In genomic region chr7:28641546-28641945, GRCm38 (mm10) we compare ENCODE assay signal across 23 mouse cellular contexts. TPM values are rescaled to one million over a fixed set of nuclear protein-coding genes. Genes with fewer than 3 reads are reported as not detected.
"Had no signal": no experiment of that assay in that cellular context is flagged by ENCODE, and none has a peak within 500 bp of the region (broad histone marks: within the 10 kb centered on the region; RNA-seq: fewer than 3 reads in every experiment).

No protein-coding gene starts in this region.

- H3K27ac ChIP-seq: limb, embryonic 15.5 days; liver, embryonic 12.5 days; liver, embryonic 14.5 days; macrophage; midbrain, embryonic 13.5 days; midbrain, embryonic 15.5 days; neural tube, embryonic 12.5 days had no signal

- H3K36me3 ChIP-seq: limb, embryonic 15.5 days; liver, embryonic 12.5 days; midbrain, embryonic 13.5 days; midbrain, embryonic 15.5 days; neural tube, embryonic 12.5 days had no signal

- H3K4me1 ChIP-seq: limb, embryonic 15.5 days; liver, embryonic 12.5 days; midbrain, embryonic 15.5 days; neural tube, embryonic 12.5 days had no signal

- DNase-seq: right cerebral cortex, postnatal 25 days; right cerebral cortex, postnatal 4 days; thymus, adult 18-20 months; thymus, postnatal 14 days; thymus, postnatal 36 days had no signal

- H3K4me3 ChIP-seq: limb, embryonic 15.5 days; liver, embryonic 12.5 days; midbrain, embryonic 13.5 days; midbrain, embryonic 15.5 days; neural tube, embryonic 12.5 days had no signal

- H3K9me3 ChIP-seq: limb, embryonic 15.5 days; liver, embryonic 12.5 days; megakaryocyte, embryonic 14.5 days; midbrain, embryonic 13.5 days; midbrain, embryonic 15.5 days; neural tube, embryonic 12.5 days had no signal

- H3K4me2 ChIP-seq: limb, embryonic 15.5 days; liver, embryonic 12.5 days; midbrain, embryonic 11.5 days; midbrain, embryonic 13.5 days; midbrain, embryonic 15.5 days; neural tube, embryonic 12.5 days had no signal

- H3K27me3 ChIP-seq: limb, embryonic 15.5 days; liver, embryonic 12.5 days; midbrain, embryonic 13.5 days; midbrain, embryonic 15.5 days; neural tube, embryonic 12.5 days had no signal

- ATAC-seq: liver, embryonic 12.5 days; midbrain, embryonic 13.5 days; midbrain, embryonic 15.5 days had no signal

- H3K9ac ChIP-seq: limb, embryonic 15.5 days; liver, embryonic 12.5 days; liver, embryonic 14.5 days; midbrain, embryonic 13.5 days; midbrain, embryonic 15.5 days; neural tube, embryonic 12.5 days had no signal

RNA-seq across cellular contexts. Expression of gene Acp7, which starts 10.4 kb away (rescaled TPM):
- total RNA-seq: liver, adult 2 months; megakaryocyte progenitor cell, adult 5-6 weeks; monocyte, adult 5-6 weeks; neutrophil, adult 5-6 weeks had no signal
- polyA plus RNA-seq: liver, adult 2 months; liver, embryonic 12.5 days; liver, embryonic 14.5 days; liver, embryonic 16.5 days; macrophage; midbrain, embryonic 11.5 days; midbrain, embryonic 13.5 days; neural tube, embryonic 12.5 days; neural tube, embryonic 14.5 days; small intestine, adult 2 months; stomach, embryonic 14.5 days; stomach, embryonic 16.5 days had no signal

RNA-seq across cellular contexts. Expression of gene Fbxo27, which starts 51.1 kb away (rescaled TPM):
- total RNA-seq: liver, adult 2 months; neutrophil, adult 5-6 weeks had no signal
- polyA plus RNA-seq: macrophage had no signal
